Mouse (Mus musculus): ENCODE measurements at regions not wholly inside any gene's neighbourhood (a gene's known extent, or its start where the extent isn't known, plus 50 kb on each side); places are given as distances from the start of the nearest gene placed in this dataset.
"Not testable (repeated sequence)": the region's sequence is repeated elsewhere in the genome, so short reads cannot be mapped to it uniquely, and the experiment has no call there.

GRCm38 (mm10) chr8:17948848-17949247, 1029.2 kb downstream of the Defb40 start:
- no peak overlapping the region for H3K9ac ChIP-seq (replicated peaks)
- no peak overlapping the region for H3K4me2 ChIP-seq (ENCODE audit: low read depth)
- no peak overlapping the region for H3K27ac ChIP-seq
- no peaks in the 10 kb centered on the region for H3K36me3 ChIP-seq (replicated peaks; ENCODE audit: control insufficient read depth, insufficient read depth, low read depth)
- H3K27me3 ChIP-seq (ENCODE audit: control insufficient read depth, insufficient read depth, low read length), result no peaks in the 10 kb centered on the region
- 48% methylated on average over 1 of the region's 1 CpGs for WGBS (ENCODE audit: insufficient replicate concordance)
- H3K4me1 ChIP-seq (replicated peaks; ENCODE audit: control insufficient read depth in 2 of 2, insufficient read depth in 2 of 2, low read length in 1 of 2), result no peaks in the 10 kb centered on the region
- no peak for TF ChIP-seq EP300 (IDR thresholded peaks at IDR 0.05; ENCODE audit: low read depth)
- TF ChIP-seq CTCF (IDR thresholded peaks at IDR 0.05; ENCODE audit: low read depth), result no peak
- ATAC-seq (ENCODE audit: insufficient read depth) (no peak), DNase-seq (ENCODE audit: low read depth in 3 of 3, low spot score in 3 of 3) (no peak)
- no peak overlapping the region for H3K4me3 ChIP-seq (ENCODE audit: insufficient read depth in 1 of 2, low read depth in 2 of 2, low read length in 2 of 2)
- no peaks in the 10 kb centered on the region; the same call in 1 of the 2 replicates for H3K9me3 ChIP-seq (ENCODE audit: control insufficient read depth, low read length)

- no peaks in the 10 kb centered on the region; the same call in 1 of the 2 replicates for H3K9me3 ChIP-seq (ENCODE audit: control insufficient read depth, low read length)
- no peaks in the 10 kb centered on the region for H3K27me3 ChIP-seq (ENCODE audit: control insufficient read depth, insufficient read depth, low read length)
- DNase-seq (ENCODE audit: low read depth in 3 of 3, low spot score in 3 of 3), result no peak
- no peaks in the 10 kb centered on the region for H3K36me3 ChIP-seq (replicated peaks; ENCODE audit: control insufficient read depth, insufficient read depth, low read depth)
- H3K4me2 ChIP-seq (ENCODE audit: low read depth), result no peak overlapping the region
- no peak for ATAC-seq (ENCODE audit: insufficient read depth)
- WGBS (ENCODE audit: insufficient replicate concordance), result 67% methylated on average over 22 of the region's 22 CpGs
- no peak overlapping the region for H3K9ac ChIP-seq (replicated peaks)
- no peak for TF ChIP-seq CTCF (IDR thresholded peaks at IDR 0.05; ENCODE audit: low read depth)
- no peak for TF ChIP-seq EP300 (IDR thresholded peaks at IDR 0.05; ENCODE audit: low read depth)
- H3K27ac ChIP-seq, result no peak overlapping the region
- H3K4me3 ChIP-seq (ENCODE audit: insufficient read depth in 1 of 2, low read depth in 2 of 2, low read length in 2 of 2), result no peak overlapping the region
- H3K4me1 ChIP-seq (replicated peaks; ENCODE audit: control insufficient read depth in 2 of 2, insufficient read depth in 2 of 2, low read length in 1 of 2), result no peaks in the 10 kb centered on the region
Observed at GRCm38 (mm10) chr8:17948053-17948834, 1029.8 kb downstream of the Defb40 start.

DNA sequence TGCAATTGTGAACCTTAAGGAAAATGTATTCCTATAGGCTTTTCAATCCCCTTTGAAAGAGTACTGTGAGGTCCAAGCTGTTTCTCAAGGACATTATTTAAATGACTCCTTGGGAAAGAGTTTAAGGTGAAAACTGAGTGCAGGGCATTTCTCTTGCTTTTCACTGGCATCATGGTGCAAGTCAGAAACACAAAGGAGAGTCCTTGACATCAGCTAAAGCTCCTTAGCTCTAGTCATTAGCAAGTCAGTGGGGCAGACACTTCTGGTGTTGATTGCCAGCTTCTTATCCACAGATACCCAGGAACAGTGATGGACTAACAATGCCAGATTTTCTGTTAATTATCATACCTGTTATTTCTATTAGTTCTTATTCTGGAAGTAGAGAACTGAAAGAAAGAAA, 1043.4 kb downstream of the Defb40 start:
- H3K36me3 ChIP-seq (replicated peaks; ENCODE audit: control insufficient read depth, insufficient read depth, low read depth), result no peaks in the 10 kb centered on the region
- no peak overlapping the region for H3K9ac ChIP-seq (replicated peaks)
- H3K9me3 ChIP-seq (ENCODE audit: control insufficient read depth, low read length), result no peaks in the 10 kb centered on the region
- H3K27ac ChIP-seq, result no peak overlapping the region
- ATAC-seq (ENCODE audit: insufficient read depth), result no peak
- H3K27me3 ChIP-seq (ENCODE audit: control insufficient read depth, insufficient read depth, low read length), result no peaks in the 10 kb centered on the region
- no peak overlapping the region for H3K4me2 ChIP-seq (ENCODE audit: low read depth)
- H3K4me1 ChIP-seq (replicated peaks; ENCODE audit: control insufficient read depth in 2 of 2, insufficient read depth in 2 of 2, low read length in 1 of 2), result no peaks in the 10 kb centered on the region
- no peak overlapping the region for H3K4me3 ChIP-seq (ENCODE audit: insufficient read depth in 1 of 2, low read depth in 2 of 2, low read length in 2 of 2)
- DNase-seq (ENCODE audit: low read depth in 3 of 3, low spot score in 3 of 3), result no peak
- TF ChIP-seq EP300 (IDR thresholded peaks at IDR 0.05; ENCODE audit: low read depth), result no peak

DNA sequence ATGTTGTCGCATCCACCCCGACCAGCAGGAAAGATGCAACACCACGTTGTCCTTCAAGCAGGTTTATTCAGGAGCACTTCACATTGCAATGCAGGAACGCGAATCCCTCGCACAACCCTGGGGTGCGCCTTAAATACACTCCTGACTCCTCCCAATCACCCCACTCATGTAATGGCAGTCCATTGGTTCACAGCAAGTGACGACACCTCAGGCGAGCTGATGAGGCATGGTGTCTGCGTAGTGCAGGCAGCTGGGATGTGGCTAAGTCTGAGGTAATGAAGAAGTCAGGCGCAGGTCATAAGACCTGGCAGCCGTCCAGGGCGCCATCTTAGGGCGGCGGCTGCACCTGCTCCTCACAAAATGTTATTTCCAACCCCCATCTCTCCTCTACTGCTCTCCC, 1068.7 kb downstream of the Defb40 start:
- no peak for ATAC-seq (ENCODE audit: insufficient read depth)
- no peaks in the 10 kb centered on the region for H3K9me3 ChIP-seq (ENCODE audit: control insufficient read depth, low read length)
- H3K9ac ChIP-seq (replicated peaks), result no peak overlapping the region
- H3K36me3 ChIP-seq (replicated peaks; ENCODE audit: control insufficient read depth, insufficient read depth, low read depth), result no peaks in the 10 kb centered on the region
- no peak for DNase-seq (ENCODE audit: low read depth in 3 of 3, low spot score in 3 of 3)
- H3K4me2 ChIP-seq (ENCODE audit: low read depth), result no peak overlapping the region
- H3K4me1 ChIP-seq (replicated peaks; ENCODE audit: control insufficient read depth in 2 of 2, insufficient read depth in 2 of 2, low read length in 1 of 2), result no peaks in the 10 kb centered on the region
- no peak overlapping the region for H3K27ac ChIP-seq
- H3K27me3 ChIP-seq (ENCODE audit: control insufficient read depth, insufficient read depth, low read length), result no peaks in the 10 kb centered on the region
- TF ChIP-seq CTCF (IDR thresholded peaks at IDR 0.05; ENCODE audit: low read depth) (no peak), EP300 (IDR thresholded peaks at IDR 0.05; ENCODE audit: low read depth) (no peak)
- WGBS (ENCODE audit: insufficient replicate concordance), result 73% methylated on average over 15 of the region's 15 CpGs
- H3K4me3 ChIP-seq (ENCODE audit: insufficient read depth in 1 of 2, low read depth in 2 of 2, low read length in 2 of 2), result no peak overlapping the region

DNA sequence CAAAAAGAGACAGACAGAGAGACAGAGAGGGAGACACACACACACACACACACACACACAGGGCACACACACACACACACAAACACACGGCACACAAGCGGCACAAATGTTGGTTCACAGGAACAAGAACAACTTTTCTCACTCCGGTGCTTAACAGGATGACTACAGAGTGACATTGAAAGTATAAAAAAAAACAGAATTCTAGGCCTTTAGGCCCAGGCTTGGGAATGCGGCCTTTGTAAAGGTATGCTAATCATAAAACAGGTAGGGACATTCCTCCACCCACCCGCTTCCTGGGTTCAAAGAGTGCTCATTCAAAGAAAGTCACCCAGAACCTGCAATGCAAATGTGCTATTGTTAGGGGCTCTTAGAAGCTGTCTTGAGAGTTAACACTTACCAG, 1089.5 kb downstream of the Defb40 start:
- H3K9ac ChIP-seq (replicated peaks); H3K4me1 ChIP-seq (replicated peaks; ENCODE audit: control insufficient read depth in 2 of 2, insufficient read depth in 2 of 2, low read length in 1 of 2); DNase-seq (ENCODE audit: low read depth in 3 of 3, low spot score in 3 of 3); H3K4me3 ChIP-seq (ENCODE audit: insufficient read depth in 1 of 2, low read depth in 2 of 2, low read length in 2 of 2); H3K36me3 ChIP-seq (replicated peaks; ENCODE audit: control insufficient read depth, insufficient read depth, low read depth); H3K27ac ChIP-seq; ATAC-seq (ENCODE audit: insufficient read depth); H3K4me2 ChIP-seq (ENCODE audit: low read depth); H3K27me3 ChIP-seq (ENCODE audit: control insufficient read depth, insufficient read depth, low read length); H3K9me3 ChIP-seq (ENCODE audit: control insufficient read depth, low read length): not testable (repeated sequence)
- 50% methylated on average over 5 of the region's 5 CpGs for WGBS (ENCODE audit: insufficient replicate concordance)

Data from liver, embryonic 14.5 days (tissue).